9 mouse cellular contexts compared by ENCODE assay signal in genomic region chr19:3724779-3725178, GRCm38 (mm10). TPM values are rescaled to one million over a fixed set of nuclear protein-coding genes. Genes with fewer than 3 reads are reported as not detected.
DNase-seq lines count a peak whose midpoint lies in the region; ATAC-seq and TF ChIP-seq lines count a peak whose summit lies in the region.
"Had no signal": no experiment of that assay in that cellular context is flagged by ENCODE, and none has a peak within 500 bp of the region (broad histone marks: within the 10 kb centered on the region; RNA-seq: fewer than 3 reads in every experiment).

No protein-coding gene starts in this region.

- WGBS in heart, adult 2 months, result 11% methylated on average over 1 of the region's 1 CpGs
- WGBS in heart, embryonic 10.5 days, result 32% methylated on average over 1 of the region's 1 CpGs
- 19% methylated on average over 1 of the region's 1 CpGs for WGBS in stomach, postnatal 0 days

- DNase-seq in heart, adult 2 months, result peak; percentile 59 to 76
- no peak for DNase-seq in heart, embryonic 10.5 days (ENCODE audit: low spot score)
- peak; percentile 73 for DNase-seq in A20 (ENCODE audit: low read depth, low spot score)
- peak; percentile 67 to 92 for DNase-seq in adrenal gland, adult (ENCODE audit: inconsistent age in 2 of 2, low spot score in 1 of 2)
- DNase-seq in hindlimb bud, embryonic 11.5 days (ENCODE audit: extremely low spot score, low read depth, low spot score), result peak; percentile 58
- peak; percentile 84 for DNase-seq in lung, postnatal 10 days
- DNase-seq in stomach, postnatal 0 days (ENCODE audit: low spot score), result peak; percentile 54

- no peak overlapping the region for H3K27ac ChIP-seq in heart, adult 2 months
- H3K27ac ChIP-seq in heart, embryonic 10.5 days, result no peak overlapping the region
- H3K27ac ChIP-seq in cortical plate, adult 2 months (ENCODE audit: insufficient read depth, low read length), result no peak overlapping the region
- no peak overlapping the region for H3K27ac ChIP-seq in stomach, postnatal 0 days (replicated peaks)
- H3K27ac ChIP-seq: embryonic facial prominence, embryonic 13.5 days had no signal

- no peak overlapping the region for H3K9ac ChIP-seq in heart, adult 2 months (ENCODE audit: low read depth, low read length)
- no peak overlapping the region for H3K9ac ChIP-seq in stomach, postnatal 0 days (ENCODE audit: low read length)
- H3K9ac ChIP-seq: embryonic facial prominence, embryonic 13.5 days had no signal

- intact Hi-C loops in heart, adult 2 months (cut with DNase I), result loop anchor here (2.0 to 5.0 kb wide), 2 partner anchors 42 to 258 kb away; partner anchors contain the start of gene Kmt5b

- no peak overlapping the region for H3K4me2 ChIP-seq in stomach, postnatal 0 days (replicated peaks; ENCODE audit: low read depth)
- H3K4me2 ChIP-seq: embryonic facial prominence, embryonic 13.5 days had no signal

- TF ChIP-seq CTCF in heart, adult 2 months (IDR thresholded peaks at IDR 0.05), result peak; percentile 96
- peak; percentile 61; the same call in 1 of the 2 replicates for TF ChIP-seq CTCF in cortical plate, adult 2 months (IDR thresholded peaks at IDR 0.05; ENCODE audit: extremely low read depth, insufficient read depth, low read length)
- TF ChIP-seq CTCF in stomach, postnatal 0 days (IDR thresholded peaks at IDR 0.05; ENCODE audit: low read depth), result peak; percentile 81

- H3K27me3 ChIP-seq in heart, adult 2 months (ENCODE audit: control insufficient read depth, insufficient read depth, low read length), result no peaks in the 10 kb centered on the region
- no peaks in the 10 kb centered on the region for H3K27me3 ChIP-seq in heart, embryonic 10.5 days (ENCODE audit: insufficient read depth, poor library complexity, severe bottlenecking)
- no peaks in the 10 kb centered on the region for H3K27me3 ChIP-seq in stomach, postnatal 0 days (ENCODE audit: control insufficient read depth, insufficient read depth, low read length)
- H3K27me3 ChIP-seq: embryonic facial prominence, embryonic 13.5 days had no signal

- H3K4me1 ChIP-seq in heart, adult 2 months (ENCODE audit: control insufficient read depth, insufficient read depth, low read length), result no peaks in the 10 kb centered on the region
- peaks cover 5% of the 10 kb centered on the region for H3K4me1 ChIP-seq in heart, embryonic 10.5 days
- no peaks in the 10 kb centered on the region for H3K4me1 ChIP-seq in cortical plate, adult 2 months (ENCODE audit: control insufficient read depth, insufficient read depth, low read length)
- no peaks in the 10 kb centered on the region for H3K4me1 ChIP-seq in stomach, postnatal 0 days (replicated peaks; ENCODE audit: control insufficient read depth, insufficient read depth)

- ATAC-seq in stomach, postnatal 0 days (ENCODE audit: low FRiP score, low TSS enrichment), result no peak

- TF ChIP-seq POLR2A in heart, adult 2 months (IDR thresholded peaks at IDR 0.05; ENCODE audit: insufficient read depth, low read depth, low read length), result no peak
- no peak for TF ChIP-seq POLR2A in cortical plate, adult 2 months (IDR thresholded peaks at IDR 0.05; ENCODE audit: extremely low read depth, insufficient read depth, low read length)

- H3K36me3 ChIP-seq in heart, adult 2 months (ENCODE audit: control insufficient read depth, insufficient read depth, low read length), result no peaks in the 10 kb centered on the region
- no peaks in the 10 kb centered on the region for H3K36me3 ChIP-seq in heart, embryonic 10.5 days
- H3K36me3 ChIP-seq in stomach, postnatal 0 days (ENCODE audit: control insufficient read depth, insufficient read depth, low read length), result no peaks in the 10 kb centered on the region
- H3K36me3 ChIP-seq: embryonic facial prominence, embryonic 13.5 days had no signal

- H3K4me3 ChIP-seq in heart, adult 2 months, result no peak overlapping the region
- H3K4me3 ChIP-seq in heart, embryonic 10.5 days, result no peak overlapping the region
- H3K4me3 ChIP-seq in cortical plate, adult 2 months (ENCODE audit: insufficient read depth, low read length), result no peak overlapping the region
- H3K4me3 ChIP-seq in stomach, postnatal 0 days (ENCODE audit: low read depth, low read length), result no peak overlapping the region
- H3K4me3 ChIP-seq: embryonic facial prominence, embryonic 13.5 days had no signal

- TF ChIP-seq EP300 in heart, adult 2 months (IDR thresholded peaks at IDR 0.05; ENCODE audit: insufficient read depth, low read depth, low read length), result no peak
- TF ChIP-seq EP300 in stomach, postnatal 0 days (optimal IDR thresholded peaks at IDR 0.05), result no peak

- no peaks in the 10 kb centered on the region for H3K9me3 ChIP-seq in heart, embryonic 10.5 days
- H3K9me3 ChIP-seq in stomach, postnatal 0 days (ENCODE audit: control insufficient read depth, low read length), result no peaks in the 10 kb centered on the region

- no peaks in the 10 kb centered on the region for H3K79me2 ChIP-seq in heart, adult 2 months (replicated peaks; ENCODE audit: control insufficient read depth, insufficient read depth, low read length)

RNA-seq across cellular contexts. Expression of gene 1810055G02Rik, which starts 16.7 kb away (rescaled TPM):
- total RNA-seq in heart, adult 2 months (2021), result 1 to 10 TPM; 8.1 to 8.3 TPM
- 17.9 and 23.3 TPM in 2 replicates for polyA plus RNA-seq in heart, adult 2 months (2012; rRNA removed)
- polyA plus RNA-seq in heart, embryonic 10.5 days (2016; fragmentation: Nextera tagmentation; extraction: Ambion mirVana), result 34.5 and 38.8 TPM in 2 replicates
- polyA plus RNA-seq in cortical plate, adult 2 months (2012; rRNA removed), result 44.7 and 44.8 TPM in 2 replicates
- 17.1 and 18.8 TPM in 2 replicates for polyA plus RNA-seq in stomach, postnatal 0 days (2015; fragmentation: Nextera tagmentation; extraction: Ambion mirVana)

RNA-seq across cellular contexts. Expression of gene Lrp5, which starts 38.4 kb away (rescaled TPM):
- total RNA-seq in heart, adult 2 months (2021), result 10 to 100 TPM; 52.2 to 56.5 TPM
- 35.0 and 36.3 TPM in 2 replicates for polyA plus RNA-seq in heart, adult 2 months (2012; rRNA removed)
- polyA plus RNA-seq in heart, embryonic 10.5 days (2016; fragmentation: Nextera tagmentation; extraction: Ambion mirVana), result 4.1 and 5.2 TPM in 2 replicates
- polyA plus RNA-seq in cortical plate, adult 2 months (2012; rRNA removed), result 3.1 and 3.4 TPM in 2 replicates
- polyA plus RNA-seq in stomach, postnatal 0 days (2015; fragmentation: Nextera tagmentation; extraction: Ambion mirVana), result 2.6 and 2.7 TPM in 2 replicates

RNA-seq across cellular contexts. Expression of gene Kmt5b, which starts 42.4 kb away (rescaled TPM):
- 10 to 100 TPM; 27.9 to 30.6 TPM for total RNA-seq in heart, adult 2 months (2021)
- 9.3 and 13.7 TPM in 2 replicates for polyA plus RNA-seq in heart, adult 2 months (2012; rRNA removed)
- polyA plus RNA-seq in heart, embryonic 10.5 days (2016; fragmentation: Nextera tagmentation; extraction: Ambion mirVana), result 21.6 and 24.1 TPM in 2 replicates
- 26.7 and 29.1 TPM in 2 replicates for polyA plus RNA-seq in cortical plate, adult 2 months (2012; rRNA removed)
- 11.6 and 12.4 TPM in 2 replicates for polyA plus RNA-seq in stomach, postnatal 0 days (2015; fragmentation: Nextera tagmentation; extraction: Ambion mirVana)
